Mouse (Mus musculus) CD8-positive naive resting alpha-beta T cell, adult 57 days (primary cell): ENCODE data around the gene Dock8. TPM values are rescaled to one million over a fixed set of nuclear protein-coding genes. Genes with fewer than 3 reads are reported as not detected.

ENCODE experiments used
- total RNA-seq: library from RNA; stranded (reverse); gene quantifications from one replicate; pipeline ENCODE4 v1.2.4, GENCODE M21; 2023

Dock8 gene
- total RNA-seq: 280 TPM

GRCm38 (mm10) chr19:24999201-24999886, at the start of gene Dock8:
TSS of gene Dock8 (plus strand) at chr19:24999534.

DNA sequence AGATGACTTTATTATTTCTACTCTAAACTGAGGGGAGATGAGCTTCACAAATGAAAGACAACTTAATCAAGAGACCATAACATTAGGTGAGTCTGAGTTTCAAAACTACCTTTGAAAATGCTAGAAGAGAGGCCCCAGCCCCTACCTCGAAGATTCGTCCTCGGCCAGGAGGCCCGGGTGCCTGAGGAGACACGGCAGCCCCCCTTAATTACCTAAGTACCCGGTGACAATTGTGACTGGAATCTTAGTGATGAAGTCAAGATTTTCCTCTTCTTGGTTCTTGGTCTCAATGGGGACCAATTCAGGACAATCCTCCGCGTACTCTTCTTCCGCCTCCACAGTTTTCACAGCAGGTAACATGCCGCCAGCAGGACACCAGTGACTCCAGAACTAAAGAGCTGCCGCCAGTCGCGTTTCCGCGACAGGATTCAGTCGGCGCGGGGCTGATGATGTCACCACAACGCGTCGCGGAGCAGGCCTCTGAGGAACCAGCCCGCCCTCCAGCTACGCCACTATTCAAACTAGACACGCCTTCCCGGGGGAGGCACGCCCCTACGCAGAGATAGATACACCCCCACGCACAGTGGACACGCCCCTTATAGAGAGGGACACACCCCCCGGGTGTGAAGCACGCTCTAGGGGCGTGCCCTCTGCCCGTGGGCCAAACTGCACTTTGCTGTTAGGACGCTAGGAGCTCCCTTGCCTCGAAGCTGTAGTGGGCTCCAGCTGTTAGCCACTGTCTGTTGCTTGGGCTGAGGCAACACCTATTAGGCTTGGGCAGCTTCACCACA, 38.0 kb upstream of the Dock8 start, which contains the start of gene Cbwd1:
Gene Cbwd1, minus strand, starts transcription at position 439 of the 791 bp plus-strand sequence.

GRCm38 (mm10) chr19:25236596-25237491, 237.5 kb downstream of the Dock8 start, which contains the start of gene Kank1:
TSS of gene Kank1 (plus strand) at chr19:25236975.

Other genes starting within 250 kb of the Dock8 start
- not detected for gene Pgm5, start 137.7 kb upstream of the Dock8 start, total RNA-seq
- gene Gm10053, start 123.8 kb upstream of the Dock8 start, total RNA-seq: 33.9 TPM
- gene Foxd4, start 98.3 kb upstream of the Dock8 start, total RNA-seq: not detected
- 9.9 TPM for gene Cbwd1, start 37.9 kb upstream of the Dock8 start, total RNA-seq
- gene Kank1, start 237.4 kb downstream of the Dock8 start, total RNA-seq: not detected